Mouse (Mus musculus) spleen, adult 12 weeks (tissue): ENCODE data around the gene Myh3.

ENCODE experiments used
- DNase-seq: peaks from one replicate; pipeline ENCODE4 v3.0.0; 2022; ENCODE audit warnings: low spot score

The Myh3 gene

GRCm38 (mm10) chr11:67078000-67078399, at the start of gene Myh3:
Gene Myh3, plus strand, starts transcription at chr11:67078300.
- no peak for DNase-seq

DNA sequence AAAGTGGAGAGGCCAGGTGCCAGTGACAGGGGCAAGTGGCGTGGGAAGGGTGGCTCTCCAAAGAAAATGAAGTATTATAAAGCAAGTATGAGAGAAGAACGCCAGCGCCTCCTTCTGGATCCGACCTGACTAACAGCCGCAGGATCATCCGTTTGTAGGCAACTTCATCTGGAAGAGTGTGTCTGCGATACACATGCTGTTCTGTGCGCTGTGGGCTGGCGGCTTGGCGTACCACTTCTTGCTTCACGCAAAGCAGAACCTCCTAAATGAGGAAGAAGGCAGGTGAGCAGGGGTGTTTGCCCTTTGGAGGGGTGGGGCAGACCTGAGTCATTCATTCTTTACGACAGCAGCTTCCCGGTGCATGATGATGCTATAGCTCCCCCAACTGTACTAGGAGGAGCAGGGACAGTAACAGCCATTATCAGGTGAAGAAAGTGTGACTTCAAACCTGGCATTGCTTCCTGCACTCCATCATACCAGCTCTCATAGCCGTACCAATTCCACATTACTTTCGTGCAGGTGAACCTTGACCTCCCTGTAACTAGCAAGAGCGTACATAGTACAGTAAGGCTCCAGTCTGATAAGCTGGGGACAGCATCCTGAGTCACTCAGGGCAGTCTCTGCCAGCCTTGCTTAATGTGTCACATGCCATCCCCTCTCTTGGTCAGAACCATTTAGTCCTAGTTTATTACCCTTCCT, 47.0 kb upstream of the Myh3 start:
- no peak for DNase-seq

GRCm38 (mm10) chr11:67031603-67031915, 46.5 kb upstream of the Myh3 start:
- DNase-seq: no peak

DNA sequence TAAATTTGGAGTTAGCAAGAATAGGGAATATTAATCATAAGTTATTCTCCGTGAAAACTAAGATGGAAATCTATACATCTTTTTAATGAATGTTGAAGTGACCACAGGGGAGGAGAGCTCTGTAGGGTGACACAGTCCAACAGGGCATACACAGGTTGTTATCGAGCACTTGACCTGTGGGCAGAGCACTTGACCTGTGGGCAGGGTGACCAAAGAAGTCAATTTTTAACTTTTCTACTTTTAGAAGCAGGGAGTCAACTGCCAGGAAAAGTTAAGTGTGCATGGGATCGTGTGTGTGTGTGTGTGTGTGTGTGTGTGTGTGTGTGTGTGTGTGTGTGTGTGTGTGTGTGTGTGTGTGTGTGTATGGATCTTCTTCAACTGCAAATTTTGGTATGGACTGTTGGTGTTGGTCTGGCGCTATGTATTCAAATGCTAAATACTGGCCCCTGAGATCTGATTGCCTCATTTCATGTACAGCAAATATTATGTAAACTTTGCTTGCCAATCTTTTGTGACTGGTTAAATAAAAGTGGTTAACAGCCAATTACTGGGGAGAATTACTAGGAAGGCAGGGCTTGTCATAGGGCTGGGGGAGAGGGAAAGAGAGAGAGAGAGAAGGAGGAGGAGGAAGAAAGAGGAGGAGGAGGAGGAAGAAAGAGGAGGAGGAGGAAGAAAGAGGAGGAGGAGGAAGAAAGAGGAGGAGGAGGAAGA, 43.2 kb upstream of the Myh3 start:
- DNase-seq: no peak

DNA sequence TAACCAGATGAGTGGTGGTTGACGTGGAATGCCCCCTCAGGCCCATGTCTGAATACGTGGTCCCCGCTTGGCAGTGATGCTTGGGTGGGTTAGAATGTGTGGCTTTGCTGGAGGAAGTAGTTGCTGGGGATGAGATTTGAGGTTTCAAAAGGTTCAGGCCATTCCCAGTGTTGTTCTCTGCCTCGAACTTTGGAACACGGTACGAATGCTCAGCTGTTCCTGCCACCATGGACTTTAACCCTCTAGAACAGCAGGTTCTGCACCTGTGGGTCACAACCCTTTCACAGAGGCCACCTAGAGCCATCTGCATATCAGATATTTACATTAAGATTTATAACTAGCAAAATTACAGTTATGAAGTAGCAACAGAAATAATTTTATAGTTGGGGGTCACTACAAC, 41.9 kb upstream of the Myh3 start:
- DNase-seq: no peak

GRCm38 (mm10) chr11:67036892-67037291, 41.2 kb upstream of the Myh3 start:
- no peak for DNase-seq

DNA sequence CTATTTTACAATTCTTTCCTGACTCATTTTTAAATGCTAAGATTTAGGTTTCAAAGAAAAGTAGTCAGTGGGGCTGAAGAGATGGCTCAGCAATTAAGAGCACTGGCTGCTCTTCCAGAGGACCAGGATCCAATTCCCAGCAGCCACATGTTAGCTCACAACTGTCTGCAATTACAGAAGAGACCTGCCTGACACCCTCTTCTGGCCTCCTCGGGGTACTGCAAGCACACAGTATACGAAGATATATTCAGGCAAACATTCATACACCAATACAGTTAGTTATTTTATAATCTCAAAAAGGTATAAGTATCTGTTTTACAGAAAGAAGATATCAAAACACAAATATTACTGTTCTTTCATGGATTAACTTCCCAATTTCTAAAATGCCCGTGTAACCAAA, 38.3 kb upstream of the Myh3 start:
- DNase-seq: no peak

GRCm38 (mm10) chr11:67040483-67040882, 37.6 kb upstream of the Myh3 start:
- no peak for DNase-seq

- DNase-seq: no peak
Measured at GRCm38 (mm10) chr11:67043007-67043406, 35.1 kb upstream of the Myh3 start.

DNA sequence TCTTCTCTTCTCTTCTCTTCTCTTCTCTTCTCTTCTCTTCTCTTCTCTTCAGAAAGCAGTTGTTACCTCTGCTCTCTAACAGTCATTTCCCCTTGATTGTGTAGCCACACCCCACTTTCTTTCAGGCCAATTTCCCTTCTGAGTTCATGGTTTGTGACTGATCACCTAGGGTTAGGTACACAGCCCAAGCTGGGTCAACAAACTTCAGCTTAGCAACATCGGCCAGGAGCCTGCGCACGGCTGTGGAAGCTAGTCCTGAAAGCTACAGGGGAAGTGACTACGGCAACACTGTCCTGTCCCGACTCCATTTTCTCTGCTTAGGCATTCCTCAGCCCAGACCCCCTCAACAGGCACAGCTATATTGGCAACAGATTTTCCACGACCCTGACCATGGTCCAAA, 33.1 kb upstream of the Myh3 start:
- DNase-seq: no peak

DNA sequence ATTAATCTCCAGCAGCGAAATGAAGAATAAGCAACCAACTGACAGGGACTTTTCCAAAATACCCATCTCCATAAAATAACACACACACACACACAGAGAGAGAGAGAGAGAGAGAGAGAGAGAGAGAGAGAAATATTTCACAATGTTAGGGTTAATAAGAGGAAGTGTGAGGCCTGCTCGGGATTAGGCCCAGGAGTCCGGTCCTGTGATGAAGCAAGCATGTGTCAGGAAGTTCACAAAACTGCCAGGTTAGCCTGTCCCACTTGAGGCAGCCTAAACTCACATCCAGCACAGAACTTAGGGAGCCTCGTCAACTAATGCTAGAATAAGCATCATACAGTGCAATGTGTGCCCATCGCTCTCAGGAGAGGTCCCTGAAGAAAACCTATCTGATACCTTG, 30.9 kb upstream of the Myh3 start:
- no peak for DNase-seq

GRCm38 (mm10) chr11:67048496-67048895, 29.6 kb upstream of the Myh3 start:
- DNase-seq: no peak

- DNase-seq: no peak
Measured at GRCm38 (mm10) chr11:67049256-67049655, 28.8 kb upstream of the Myh3 start.

- no peak for DNase-seq
Measured at GRCm38 (mm10) chr11:67051676-67052320, 26.3 kb upstream of the Myh3 start.

DNA sequence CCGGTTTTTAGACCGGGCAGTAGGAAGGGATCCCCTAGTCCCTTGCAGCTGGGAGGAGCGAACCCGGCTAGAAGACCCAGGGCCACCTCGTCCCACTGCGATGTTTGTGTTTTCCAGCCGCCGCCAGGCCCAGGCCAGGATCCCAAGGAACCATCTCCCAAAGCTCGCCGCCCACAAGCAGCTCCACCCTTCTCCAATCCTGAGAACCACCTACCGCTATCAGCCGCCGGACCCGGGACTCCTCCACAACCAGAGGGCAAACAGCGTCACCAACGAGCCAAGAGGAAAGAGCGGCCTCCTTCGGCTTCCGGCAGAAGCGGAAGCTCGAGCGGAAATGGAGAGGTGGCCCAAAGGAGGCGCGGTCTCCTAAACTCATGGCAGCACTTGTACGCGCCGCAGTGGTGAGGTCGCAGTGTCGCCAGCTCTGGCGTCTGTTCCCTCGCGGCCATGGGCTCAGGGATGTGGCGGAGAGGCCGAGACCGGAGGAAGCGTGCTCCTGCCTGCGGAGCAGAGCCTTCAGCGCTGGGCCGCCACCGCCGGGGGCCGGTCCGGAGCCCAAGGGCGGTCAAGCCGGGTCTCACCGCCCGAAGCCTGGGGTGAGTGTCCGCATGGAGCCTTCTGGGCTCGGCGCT, 25.7 kb upstream of the Myh3 start, which contains the start of the genes Adprm and Sco1:
Gene Adprm (minus strand): TSS at position 274 of the 632 bp plus-strand sequence.
Gene Sco1 (plus strand): TSS at position 350 of the 632 bp plus-strand sequence.
- DNase-seq: peak; percentile 69

GRCm38 (mm10) chr11:67054754-67055365, 23.2 kb upstream of the Myh3 start:
- DNase-seq: no peak

DNA sequence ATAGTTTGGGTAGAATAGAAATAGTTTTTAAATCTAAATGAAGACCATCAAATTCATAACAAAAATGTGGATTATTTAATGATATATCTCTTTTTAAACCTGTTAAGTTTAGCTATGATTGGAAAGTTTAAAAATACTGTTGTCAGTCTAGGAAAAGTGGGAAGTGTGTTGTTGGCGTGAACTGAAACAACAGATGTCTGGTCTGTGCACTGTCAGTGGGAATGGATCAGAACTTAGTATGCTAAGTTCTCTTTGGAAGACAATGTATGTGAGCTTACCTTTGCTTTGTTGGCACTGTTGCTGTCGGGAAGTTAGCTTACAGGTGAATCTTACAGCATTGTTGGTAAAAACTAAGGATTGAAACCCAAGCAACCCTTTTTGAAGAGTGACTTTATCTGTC, 16.8 kb upstream of the Myh3 start:
- no peak for DNase-seq

DNA sequence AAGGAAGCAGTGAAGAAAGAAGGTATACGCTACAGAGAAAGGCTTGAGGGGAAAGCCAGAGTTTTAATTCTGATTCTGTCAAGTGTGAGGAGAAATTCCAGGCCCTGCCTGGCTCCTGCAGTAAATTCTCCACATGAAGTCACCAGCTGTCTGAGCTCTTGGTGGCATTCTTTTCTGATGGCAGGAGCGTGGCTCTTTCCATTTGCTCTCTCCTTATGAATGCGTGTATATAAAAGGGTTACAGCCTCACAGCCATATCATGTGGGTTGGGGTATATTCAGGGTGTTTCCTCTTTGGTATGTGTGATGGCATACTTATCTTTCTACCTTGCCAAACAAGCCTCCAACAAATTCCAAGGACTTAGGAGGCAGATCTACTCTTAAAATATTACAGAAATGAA, 15.4 kb upstream of the Myh3 start:
- no peak for DNase-seq

GRCm38 (mm10) chr11:67067741-67068140, 10.4 kb upstream of the Myh3 start:
- no peak for DNase-seq

- DNase-seq: no peak
Measured at GRCm38 (mm10) chr11:67072615-67073130, 5.4 kb upstream of the Myh3 start.

DNA sequence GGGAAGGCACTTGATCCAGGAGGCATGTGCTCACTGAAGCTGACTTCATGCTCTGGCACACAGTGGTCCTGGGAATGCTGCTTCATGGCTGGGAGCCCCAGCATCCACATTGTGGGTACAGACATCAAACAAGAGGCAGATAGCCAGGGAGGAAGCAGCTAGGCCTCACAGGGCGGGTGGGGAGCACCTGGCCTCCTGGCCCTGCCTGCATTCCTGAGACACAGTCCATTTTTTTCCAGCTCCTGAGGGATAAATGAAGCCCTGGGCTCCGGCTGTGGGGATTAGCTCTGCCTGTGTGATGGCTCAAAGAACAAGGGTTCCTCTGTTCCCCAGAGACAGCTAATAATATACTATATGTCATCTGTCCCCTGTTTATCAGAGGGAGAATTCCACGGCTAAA, 3.1 kb upstream of the Myh3 start:
- DNase-seq: no peak

GRCm38 (mm10) chr11:67076781-67077180, 1.3 kb upstream of the Myh3 start:
- DNase-seq: no peak
